Mouse (Mus musculus) cerebellum, adult (tissue): ENCODE measurements around the gene Mob3c.

Experiments
- ATAC-seq: cut with Nextera tagmentation; 2 replicates; pipeline ENCODE4 v1.9.2; 2017; ENCODE audit warnings: mild to moderate bottlenecking, moderate library complexity, mixed read lengths; ENCODE audit not compliant: insufficient number of reproducible peaks, low FRiP score, low TSS enrichment

The Mob3c gene

DNA sequence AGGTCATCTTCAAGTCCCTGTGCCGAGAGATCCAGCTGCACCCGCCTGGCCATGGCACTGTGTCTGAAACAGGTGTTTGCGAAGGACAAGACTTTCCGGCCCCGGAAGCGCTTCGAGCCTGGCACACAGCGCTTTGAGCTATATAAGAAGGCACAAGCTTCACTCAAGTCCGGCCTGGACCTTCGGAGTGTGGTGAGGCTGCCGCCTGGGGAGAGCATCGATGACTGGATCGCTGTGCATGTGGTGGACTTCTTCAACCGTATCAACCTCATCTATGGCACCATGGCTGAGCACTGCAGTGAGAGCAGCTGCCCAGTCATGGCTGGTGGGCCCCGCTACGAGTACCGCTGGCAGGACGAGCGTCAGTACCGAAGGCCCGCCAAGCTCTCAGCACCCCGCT lies 3.3 kb downstream of the Mob3c start:
- no peak for ATAC-seq

DNA sequence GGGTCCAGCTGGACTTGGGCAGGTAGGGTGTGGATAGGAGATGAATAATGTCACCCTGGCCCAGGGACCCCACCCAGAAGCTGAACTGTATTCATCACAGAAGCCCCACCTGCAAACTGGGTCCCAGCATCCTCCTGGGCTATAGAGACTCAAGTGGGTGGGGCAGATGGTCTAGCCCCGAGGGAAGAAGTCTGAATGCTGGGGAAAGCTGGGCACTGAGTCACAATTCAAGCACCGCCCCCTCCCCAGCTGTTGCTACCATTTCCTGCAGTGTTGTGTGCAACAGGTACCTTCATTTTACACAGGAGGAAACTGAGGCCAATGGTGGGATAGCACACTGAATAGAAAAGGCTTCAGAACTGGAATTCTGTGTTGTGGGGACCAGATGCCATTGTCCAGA lies 4.1 kb downstream of the Mob3c start:
- no peak for ATAC-seq

DNA sequence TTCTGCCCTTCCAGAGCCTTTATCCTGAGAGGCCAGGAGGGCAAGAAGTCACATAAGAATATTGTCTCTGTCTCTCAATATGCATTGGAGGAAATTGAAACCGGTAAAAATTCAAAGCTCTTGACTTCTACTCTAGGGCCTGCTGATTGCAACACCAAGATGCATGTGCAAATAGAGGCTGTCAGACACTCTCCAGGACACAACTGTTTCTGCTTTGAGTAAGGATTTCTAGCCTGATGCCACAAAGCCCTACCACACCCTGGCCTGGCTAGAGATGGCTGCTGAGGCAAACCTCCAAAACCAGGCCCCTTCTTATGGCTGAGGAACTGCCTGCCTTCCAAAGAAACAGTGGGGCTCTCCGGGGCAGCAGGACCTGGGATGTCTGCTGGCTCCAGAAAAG lies 7.7 kb downstream of the Mob3c start:
- no peak for ATAC-seq

DNA sequence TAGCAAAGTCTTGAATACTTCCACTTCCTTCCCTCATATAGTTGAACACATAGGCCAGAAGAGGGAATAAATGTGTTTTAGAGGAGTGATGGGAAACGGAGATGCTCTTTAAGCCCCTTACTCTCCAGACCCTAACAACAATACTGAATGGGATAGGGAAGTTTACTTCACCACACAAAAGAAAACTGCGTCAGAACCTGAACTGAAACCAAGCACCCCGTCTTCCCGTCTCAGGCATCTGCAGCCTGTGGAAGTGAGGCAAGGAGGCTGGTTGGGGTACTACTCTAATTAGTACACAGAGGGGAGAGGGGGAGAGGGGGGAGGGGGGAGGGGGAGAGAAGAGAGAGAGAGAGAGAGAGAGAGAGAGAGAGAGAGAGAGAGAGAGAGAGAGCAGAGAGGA lies 10.3 kb downstream of the Mob3c start:
- ATAC-seq, result no peak

DNA sequence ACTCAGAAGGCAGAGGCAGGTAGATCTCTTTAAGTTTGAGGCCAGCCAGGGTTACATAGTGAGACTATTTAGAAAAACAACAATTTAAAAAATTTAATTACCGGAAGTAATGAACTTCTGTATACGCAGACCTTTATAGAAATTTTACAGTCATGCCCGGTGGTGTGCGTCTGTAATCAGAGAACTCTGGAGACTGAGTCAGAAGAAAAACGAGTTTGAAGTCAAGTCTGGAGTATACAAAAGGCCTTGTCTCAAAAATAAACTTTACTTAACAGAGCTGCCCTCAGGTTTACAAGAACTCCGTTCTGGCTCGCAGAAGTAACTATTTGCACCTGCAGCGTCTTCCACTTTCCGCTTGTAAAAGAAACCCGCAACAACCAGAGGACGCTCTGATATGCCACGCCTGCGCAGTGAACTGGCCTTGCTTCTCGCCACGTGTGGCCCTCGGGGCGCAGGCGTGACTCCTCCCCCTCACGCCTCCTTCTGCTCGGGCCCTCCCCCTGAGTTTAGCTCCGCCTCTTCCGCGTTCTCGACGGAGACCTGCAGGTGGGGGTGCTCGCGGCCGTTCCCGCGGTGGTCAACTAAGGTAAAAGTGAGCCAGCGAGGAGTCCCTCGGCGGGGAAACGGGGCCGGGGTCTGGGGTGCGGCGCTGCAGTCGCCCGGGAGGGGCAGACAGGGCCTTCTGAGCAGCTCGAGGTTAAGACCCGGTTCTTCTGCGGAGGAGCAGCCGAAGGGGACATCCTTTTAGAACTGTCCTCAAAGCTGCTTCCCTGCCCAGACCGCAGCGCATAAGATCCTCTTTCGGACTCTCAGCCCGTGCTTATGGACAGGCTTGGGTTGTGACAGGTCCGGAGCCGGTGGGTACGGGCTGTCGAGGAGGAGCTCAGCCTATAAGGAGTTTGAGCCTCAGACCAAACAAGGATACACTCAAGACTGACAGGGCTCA lies 11.1 kb downstream of the Mob3c start, which contains the start of gene Mknk1:
Mknk1 (plus strand) TSS at position 503 of the 946 bp plus-strand sequence.
- ATAC-seq, result peak; percentile 91

DNA sequence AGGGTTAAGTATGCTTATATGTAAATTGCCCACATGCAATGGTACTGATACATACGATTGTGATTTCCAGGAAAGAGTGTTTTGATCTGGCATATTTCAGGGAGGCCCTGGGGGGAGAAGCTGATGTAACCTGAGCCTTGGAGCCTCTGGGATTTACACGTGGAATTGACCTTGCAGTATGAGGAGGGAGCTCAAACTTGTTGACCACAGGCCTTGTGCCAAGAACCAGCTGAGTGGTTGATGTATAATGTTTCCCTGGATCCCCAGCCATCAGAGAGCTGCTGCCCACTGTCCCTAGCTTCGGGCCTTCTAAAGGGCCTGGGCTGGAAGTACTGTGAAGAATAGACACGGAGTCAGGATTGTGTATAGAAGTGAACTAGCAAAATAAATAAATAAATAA lies 12.1 kb downstream of the Mob3c start:
- no peak for ATAC-seq

DNA sequence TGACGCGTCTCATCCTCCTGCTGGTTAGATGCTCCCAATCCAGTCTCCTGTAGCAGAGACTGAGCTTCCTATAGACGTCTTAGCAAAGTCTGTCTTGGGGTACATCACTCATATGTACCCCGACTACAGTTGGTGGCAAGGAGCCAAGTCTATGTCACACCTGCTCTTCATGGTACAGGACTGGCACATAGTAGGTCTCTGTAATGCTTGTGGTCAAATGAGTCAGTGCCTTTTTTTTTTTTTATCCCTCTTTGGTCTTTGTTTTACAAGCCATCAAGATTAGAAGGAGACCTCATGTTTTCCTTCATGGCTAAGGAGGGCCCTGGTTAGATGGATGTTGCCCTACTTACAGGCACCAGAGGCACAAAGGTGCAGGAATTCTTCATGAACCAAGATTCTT lies 12.9 kb downstream of the Mob3c start:
- no peak for ATAC-seq

DNA sequence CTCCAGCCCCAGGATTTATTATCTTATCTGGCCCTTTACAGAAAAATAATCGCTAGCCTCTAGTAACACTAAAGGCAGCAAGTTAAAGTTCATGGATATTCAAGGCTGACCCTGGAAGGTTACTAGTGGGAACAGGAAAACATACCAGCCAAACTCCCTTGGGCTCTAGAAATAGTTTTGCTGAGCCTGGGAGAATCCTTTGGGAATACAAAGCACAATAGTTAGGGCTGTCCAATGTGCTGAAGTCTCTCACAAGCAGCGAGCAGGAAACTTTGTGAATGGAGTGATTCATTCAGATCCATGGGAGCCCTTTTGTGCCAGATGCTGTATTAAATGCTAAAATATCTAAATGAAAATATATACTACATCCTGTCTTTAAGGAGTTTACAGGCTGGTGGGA lies 18.8 kb downstream of the Mob3c start:
- ATAC-seq, result no peak

DNA sequence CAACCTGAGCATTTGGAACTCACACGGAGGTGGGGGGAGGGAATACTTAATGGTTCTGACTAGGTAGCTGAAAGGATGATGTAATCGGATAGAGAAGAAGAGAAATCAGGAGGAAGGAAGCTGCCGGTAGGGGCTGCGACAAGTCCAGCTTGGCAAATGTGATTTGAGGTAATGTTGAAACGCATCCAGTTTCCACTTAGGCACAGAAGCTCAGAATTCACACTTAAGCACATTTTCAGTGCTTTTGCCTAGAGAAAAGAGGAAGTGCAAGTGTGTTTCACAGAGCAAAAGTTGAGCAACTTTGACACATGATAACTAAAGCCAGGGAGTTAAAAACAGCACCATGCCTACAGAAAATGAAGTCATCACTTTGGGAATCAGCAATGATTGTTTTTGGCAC lies 19.5 kb downstream of the Mob3c start:
- no peak for ATAC-seq

DNA sequence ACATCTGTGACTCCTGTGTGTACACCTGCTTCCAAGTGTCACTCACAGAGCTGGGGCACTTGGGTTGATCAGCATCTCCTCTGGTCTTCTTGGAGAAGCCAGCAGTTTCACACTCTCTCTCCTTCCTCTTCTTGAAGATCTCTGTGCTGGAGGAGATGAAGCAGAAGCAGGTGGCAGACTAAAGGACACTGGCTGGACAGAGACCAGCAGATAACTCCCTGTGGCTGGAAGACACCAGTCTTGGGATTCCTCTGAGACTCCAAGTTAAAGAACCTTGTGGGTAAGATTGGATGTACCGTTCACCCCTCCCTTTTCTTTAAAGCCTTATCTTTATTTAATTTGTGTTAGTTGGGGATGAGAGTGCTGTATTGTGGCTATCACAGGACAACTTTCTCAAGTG lies 20.2 kb downstream of the Mob3c start:
- ATAC-seq, result no peak

DNA sequence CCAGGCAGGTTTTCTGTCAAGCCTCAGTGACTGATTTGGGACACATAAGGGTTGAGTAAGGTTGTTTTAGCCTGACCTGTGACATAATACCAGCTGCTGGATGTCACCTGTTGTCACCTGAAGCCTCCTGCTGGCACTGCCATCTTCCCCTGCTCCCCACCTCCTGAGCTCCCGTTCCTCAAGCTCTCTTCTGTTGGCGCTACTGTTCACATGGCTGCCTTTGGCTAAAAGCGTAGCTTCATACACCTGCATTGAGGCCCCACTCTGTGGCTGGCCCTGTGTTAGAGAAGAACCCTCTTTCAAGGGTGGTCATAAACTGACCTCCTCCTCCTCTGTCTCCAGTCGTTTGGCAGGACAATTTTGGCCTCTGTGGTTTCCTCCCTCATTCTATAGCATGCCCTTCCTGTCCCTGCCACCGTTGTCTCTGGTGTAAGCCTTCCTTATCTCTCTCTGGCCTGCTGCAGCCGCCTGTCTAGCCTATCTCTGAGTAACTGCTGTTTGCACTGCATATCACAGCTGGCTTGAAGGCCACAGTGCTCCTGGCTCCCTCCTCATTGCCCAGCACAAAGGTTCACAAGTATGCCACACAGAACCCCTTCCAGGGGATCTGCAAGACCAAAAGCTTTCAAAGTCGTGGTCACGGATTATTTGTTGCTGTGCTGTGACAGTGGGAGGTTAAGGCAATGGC lies 21.2 kb downstream of the Mob3c start:
- ATAC-seq, result no peak

DNA sequence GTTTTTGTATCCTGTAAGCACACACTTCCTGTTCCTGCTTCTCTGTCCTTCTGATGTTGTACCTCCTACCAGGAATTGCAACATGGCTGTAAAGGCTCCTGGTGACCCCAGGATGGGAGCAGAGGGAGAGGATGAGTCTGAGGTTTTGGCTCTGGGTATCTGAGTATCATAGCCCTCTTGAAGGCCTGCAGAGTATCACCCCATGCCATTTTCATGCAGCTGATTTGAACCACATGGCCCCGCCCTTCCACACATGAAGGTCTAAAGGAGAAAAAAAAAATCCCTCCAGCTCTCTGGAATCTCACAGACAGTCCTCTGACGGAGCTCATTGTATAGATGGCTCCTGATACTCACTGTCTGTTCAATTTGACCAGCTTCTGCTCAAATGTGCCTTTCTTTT lies 22.2 kb downstream of the Mob3c start:
- ATAC-seq, result no peak

DNA sequence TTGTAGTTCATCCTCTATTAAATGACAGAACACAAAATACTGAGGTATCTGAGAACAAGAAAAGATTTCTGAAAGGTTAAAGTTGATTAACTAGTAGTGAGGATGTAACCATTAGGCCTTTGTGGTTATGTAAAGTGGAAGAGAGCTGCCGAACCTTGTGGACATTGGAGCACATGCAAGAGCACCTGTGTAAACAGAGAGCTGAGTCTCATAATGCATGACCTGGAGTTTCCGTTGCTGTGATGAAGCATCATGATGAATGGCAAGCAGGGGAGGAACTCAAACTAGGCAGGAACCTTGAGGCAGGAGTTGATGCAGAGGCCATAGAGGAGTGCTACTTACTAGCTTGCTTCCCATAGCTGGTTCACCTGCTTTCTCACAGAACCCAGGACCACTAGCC lies 22.7 kb downstream of the Mob3c start:
- ATAC-seq, result no peak

DNA sequence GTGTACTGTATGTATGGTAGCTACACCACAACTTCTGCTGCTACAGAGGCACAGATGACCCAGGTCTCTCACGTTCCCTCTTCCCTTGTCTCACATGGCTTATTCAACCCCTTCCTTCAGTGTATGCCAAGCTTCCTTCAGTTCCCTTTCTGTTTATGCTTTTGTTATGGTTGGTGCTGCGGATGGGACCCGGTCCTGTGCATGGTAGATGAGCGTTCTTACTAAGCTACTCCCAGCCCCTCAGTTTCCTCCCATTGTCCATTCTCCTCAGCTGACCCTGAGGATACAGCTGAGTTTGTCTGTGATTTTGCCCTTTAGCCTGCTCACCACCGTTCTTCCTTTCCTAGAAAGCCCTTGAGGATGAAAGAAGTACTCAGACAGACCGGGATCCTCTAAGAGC lies 23.7 kb downstream of the Mob3c start:
- no peak for ATAC-seq

DNA sequence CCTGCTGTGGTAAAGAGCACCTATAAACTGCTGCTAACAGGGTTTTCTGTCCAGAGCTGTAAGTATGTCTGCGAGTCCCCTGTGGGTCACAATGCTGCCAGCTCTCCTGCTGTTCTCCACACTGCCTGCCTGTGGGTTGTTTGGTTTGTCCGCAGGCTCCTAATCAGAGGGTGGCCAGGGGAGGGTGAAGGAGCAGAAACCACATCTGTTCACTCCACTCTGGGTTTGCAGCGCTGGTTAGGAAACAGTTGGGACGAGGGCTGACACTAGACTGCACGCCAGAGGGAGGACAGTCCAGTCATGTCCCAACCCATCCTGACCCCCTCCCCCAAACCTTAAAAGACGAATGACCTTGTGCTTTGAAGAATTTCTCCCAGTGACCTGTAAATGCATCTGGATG lies 27.2 kb downstream of the Mob3c start:
- no peak for ATAC-seq

DNA sequence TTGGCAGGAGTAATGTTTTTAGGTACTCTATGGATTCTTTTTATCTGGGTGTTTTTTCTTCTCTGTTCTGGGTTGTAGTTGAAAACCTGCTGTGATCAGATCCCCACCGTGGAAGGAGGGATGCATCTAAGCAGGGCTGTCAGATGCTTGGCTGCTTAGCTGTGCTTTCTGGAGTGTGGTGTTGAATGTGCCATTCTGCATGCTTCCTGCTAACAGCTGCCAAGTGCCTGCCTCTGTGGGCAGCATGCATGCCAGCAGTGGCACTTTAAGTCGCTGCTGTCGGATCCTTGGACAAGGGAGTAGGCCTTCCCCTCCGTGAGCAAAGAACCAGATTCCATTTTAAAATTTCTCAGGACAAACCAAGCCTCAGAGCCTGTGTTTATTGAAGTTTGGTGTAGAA lies 27.7 kb downstream of the Mob3c start:
- ATAC-seq, result no peak

DNA sequence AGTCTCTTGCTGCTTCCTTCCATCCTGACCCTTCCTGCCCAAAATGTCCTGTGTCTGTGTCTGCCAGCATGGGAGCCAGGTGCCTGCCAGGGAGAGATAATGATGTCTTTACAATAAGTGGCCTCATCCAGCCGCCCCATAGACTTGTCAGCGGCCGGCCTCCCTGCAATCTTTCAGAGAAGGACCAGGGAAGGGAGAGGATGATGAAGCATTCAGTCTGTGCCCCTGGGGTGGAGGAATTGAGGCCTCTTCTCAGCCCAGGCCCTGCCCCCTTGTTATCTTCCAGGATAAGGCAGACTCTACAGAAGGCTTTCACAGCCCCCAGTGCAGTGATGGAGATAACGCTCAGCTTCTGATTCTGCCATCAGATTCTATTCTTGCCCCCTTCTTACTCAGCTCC lies 28.4 kb downstream of the Mob3c start:
- ATAC-seq, result no peak

DNA sequence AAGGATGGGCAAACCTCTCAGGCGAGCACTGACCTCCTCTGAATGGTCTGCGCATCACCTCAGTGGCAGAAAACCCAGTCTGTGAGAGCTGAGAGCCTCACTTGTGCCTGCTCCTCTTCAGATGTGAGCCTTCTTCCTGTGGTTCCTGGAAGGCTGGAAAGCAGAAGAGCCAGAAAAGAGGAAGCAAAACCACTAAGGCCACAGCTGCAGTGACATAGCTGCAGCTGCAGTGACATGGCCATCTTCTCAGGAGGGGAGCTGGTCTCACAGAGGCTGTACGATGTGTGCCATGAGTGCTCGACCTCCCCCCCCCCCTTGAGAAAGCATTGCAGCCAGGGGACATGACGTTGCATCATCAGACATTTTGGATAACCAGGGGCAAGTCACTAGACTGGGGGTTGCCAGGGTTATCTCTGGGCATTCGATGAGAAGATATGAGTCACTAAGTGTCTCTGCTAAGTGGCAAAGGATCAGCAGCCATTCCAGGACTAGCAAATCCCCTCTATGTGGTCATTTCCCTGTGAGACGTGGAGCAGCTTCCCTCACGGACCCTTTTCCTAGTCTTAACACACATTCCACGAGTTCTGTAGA lies 29.5 kb downstream of the Mob3c start:
- ATAC-seq, result no peak

DNA sequence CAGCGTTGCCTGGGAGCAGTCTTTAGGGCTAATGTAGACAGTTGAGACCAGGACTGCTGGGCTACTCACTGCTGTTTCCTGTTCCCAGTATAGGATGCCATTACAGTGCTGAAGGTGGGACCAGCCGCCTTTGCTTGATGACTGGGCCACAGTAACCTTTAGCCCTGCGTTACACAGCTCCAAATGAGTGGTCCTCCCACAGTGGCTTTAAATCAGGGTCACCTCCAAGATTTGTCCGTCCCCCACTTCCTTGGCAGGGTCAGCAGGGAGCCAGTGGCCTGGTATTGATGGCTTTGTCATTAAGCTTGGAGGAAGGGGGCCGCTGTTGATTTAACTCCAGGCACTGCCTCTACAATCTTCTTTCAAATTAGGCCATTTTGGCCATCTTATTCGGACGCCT lies 35.5 kb downstream of the Mob3c start:
- no peak for ATAC-seq

DNA sequence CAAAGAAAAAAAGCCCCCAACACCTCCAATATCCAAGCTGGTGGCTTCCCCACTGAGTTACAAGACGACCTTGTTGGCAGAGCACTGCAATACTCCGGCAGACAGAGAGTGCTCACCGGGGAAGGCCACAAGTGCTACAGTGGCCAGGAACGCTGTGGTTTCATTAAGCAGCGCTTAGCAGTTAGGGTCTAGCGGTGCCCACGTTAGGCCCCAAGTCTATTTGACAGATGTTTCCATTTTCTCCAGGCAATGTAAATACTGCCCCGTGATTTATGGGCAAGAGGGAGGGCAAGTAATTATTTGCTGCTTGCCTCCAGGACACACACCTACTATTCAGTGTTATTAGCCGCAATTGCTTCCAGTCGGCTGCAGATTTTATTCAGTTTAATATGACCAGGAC lies 36.0 kb downstream of the Mob3c start:
- no peak for ATAC-seq

DNA sequence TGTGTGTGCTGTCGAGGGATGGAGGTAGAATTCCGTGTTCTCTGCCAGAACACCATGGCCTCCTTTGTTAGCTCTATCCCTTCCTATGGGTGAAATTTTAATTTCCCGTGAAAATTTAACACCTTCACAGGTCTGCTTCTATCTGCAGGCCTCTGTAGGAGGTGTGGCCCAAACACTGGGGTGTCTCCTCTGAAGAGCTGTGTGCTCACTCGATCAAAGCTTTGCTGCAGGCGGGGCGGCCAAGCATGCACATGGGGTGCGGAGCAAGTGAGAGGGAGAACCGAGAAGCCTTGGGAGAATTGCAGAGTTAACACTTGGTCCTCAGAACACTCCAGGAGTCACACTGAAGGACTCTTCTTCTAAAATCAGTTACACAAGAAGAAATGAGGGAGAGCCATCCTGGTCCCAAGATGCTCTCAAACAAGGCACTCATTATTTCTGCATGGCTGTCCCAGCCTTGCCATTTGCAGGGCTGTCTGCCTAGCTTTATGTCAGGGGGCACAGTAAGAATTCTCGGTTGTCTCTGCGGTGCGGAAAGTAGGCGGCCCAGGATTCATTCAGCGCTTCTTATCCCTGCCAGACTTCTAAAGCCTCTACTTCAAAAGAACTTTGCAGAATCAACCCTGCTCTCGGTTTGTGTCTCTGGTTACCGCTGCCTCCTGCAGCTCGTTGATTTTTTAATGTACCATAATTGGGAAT lies 41.8 kb downstream of the Mob3c start:
- no peak for ATAC-seq
